ENCODE assay signal across 9 mouse cellular contexts in genomic region chr2:31785074-31785473, GRCm38 (mm10). TPM values are rescaled to one million over a fixed set of nuclear protein-coding genes. Genes with fewer than 3 reads are reported as not detected.
A peak's percentile ranks its signal among the peaks of the same experiment; 100 is the strongest.
DNase-seq lines count a peak whose midpoint lies in the region; ATAC-seq and TF ChIP-seq lines count a peak whose summit lies in the region.
"Had no signal": no experiment of that assay in that cellular context is flagged by ENCODE, and none has a peak within 500 bp of the region (broad histone marks: within the 10 kb centered on the region; RNA-seq: fewer than 3 reads in every experiment).

No protein-coding gene starts in this region.

- no peak for TF ChIP-seq CTCF in thymus, adult 2 months (IDR thresholded peaks at IDR 0.05; ENCODE audit: borderline replicate concordance, control insufficient read depth, extremely low read depth, insufficient read depth, low read length, poor library complexity)

- H3K27ac ChIP-seq in liver, embryonic 12.5 days, result no peak overlapping the region
- H3K27ac ChIP-seq in neural tube, embryonic 15.5 days (replicated peaks), result no peak overlapping the region
- no peak overlapping the region for H3K27ac ChIP-seq in thymus, adult 2 months (ENCODE audit: control insufficient read depth, insufficient read depth, low read length)
- H3K27ac ChIP-seq: embryonic facial prominence, embryonic 13.5 days had no signal

- ATAC-seq in liver, embryonic 12.5 days, result 0 out of 2 replicates have a peak, but pooled peaks have one; percentile 9
- peak; percentile 72 for ATAC-seq in neural tube, embryonic 15.5 days (ENCODE audit: low FRiP score)

- 45% methylated on average over 9 of the region's 9 CpGs for WGBS in liver, embryonic 12.5 days (ENCODE audit: insufficient replicate concordance)
- 48% methylated on average over 9 of the region's 9 CpGs for WGBS in neural tube, embryonic 15.5 days
- WGBS in thymus, adult 2 months, result 35% methylated on average over 9 of the region's 9 CpGs

- peak; percentile 79 to 83 for DNase-seq in B cell, adult 2 months
- DNase-seq in adrenal gland, adult 8-10 months, result peak; percentile 70
- DNase-seq in embryo, embryonic 11.5 days (ENCODE audit: low read depth, low spot score), result peak; percentile 66
- peak; percentile 61 to 81 for DNase-seq in heart, adult 9 months (ENCODE audit: low spot score in 2 of 2)
- peak; percentile 85 to 91 for DNase-seq in kidney, postnatal 25 days
- peak; percentile 79 for DNase-seq in thymus, adult 2 months

- no peak overlapping the region for H3K9ac ChIP-seq in liver, embryonic 12.5 days
- H3K9ac ChIP-seq in neural tube, embryonic 15.5 days (replicated peaks), result no peak overlapping the region
- H3K9ac ChIP-seq: embryonic facial prominence, embryonic 13.5 days had no signal

- peaks cover 93% of the 10 kb centered on the region for H3K36me3 ChIP-seq in liver, embryonic 12.5 days
- H3K36me3 ChIP-seq in neural tube, embryonic 15.5 days, result peaks cover 26% of the 10 kb centered on the region
- peaks cover 33% of the 10 kb centered on the region for H3K36me3 ChIP-seq in thymus, adult 2 months (ENCODE audit: control insufficient read depth, insufficient read depth, low read length)

- H3K9me3 ChIP-seq in liver, embryonic 12.5 days (replicated peaks), result no peaks in the 10 kb centered on the region
- H3K9me3 ChIP-seq in neural tube, embryonic 15.5 days (replicated peaks), result no peaks in the 10 kb centered on the region
- H3K9me3 ChIP-seq: embryonic facial prominence, embryonic 13.5 days had no signal

- no peak overlapping the region for H3K4me3 ChIP-seq in liver, embryonic 12.5 days
- no peak overlapping the region for H3K4me3 ChIP-seq in neural tube, embryonic 15.5 days (replicated peaks)
- no peak overlapping the region for H3K4me3 ChIP-seq in thymus, adult 2 months (ENCODE audit: control insufficient read depth, insufficient read depth, low read length)
- H3K4me3 ChIP-seq: embryonic facial prominence, embryonic 13.5 days had no signal

- H3K4me1 ChIP-seq in liver, embryonic 12.5 days, result no peaks in the 10 kb centered on the region
- peaks cover 25% of the 10 kb centered on the region for H3K4me1 ChIP-seq in neural tube, embryonic 15.5 days
- H3K4me1 ChIP-seq in thymus, adult 2 months (replicated peaks; ENCODE audit: control insufficient read depth, insufficient read depth, low read length), result no peaks in the 10 kb centered on the region
- H3K4me1 ChIP-seq: embryonic facial prominence, embryonic 13.5 days had no signal

- no peaks in the 10 kb centered on the region for H3K27me3 ChIP-seq in liver, embryonic 12.5 days (replicated peaks)
- no peaks in the 10 kb centered on the region for H3K27me3 ChIP-seq in neural tube, embryonic 15.5 days (replicated peaks)
- no peaks in the 10 kb centered on the region for H3K27me3 ChIP-seq in thymus, adult 2 months (ENCODE audit: control insufficient read depth, insufficient read depth, low read length)
- H3K27me3 ChIP-seq: embryonic facial prominence, embryonic 13.5 days had no signal

- H3K4me2 ChIP-seq in liver, embryonic 12.5 days, result no peak overlapping the region
- H3K4me2 ChIP-seq in neural tube, embryonic 15.5 days, result no peak overlapping the region
- H3K4me2 ChIP-seq: embryonic facial prominence, embryonic 13.5 days had no signal

- no peak for TF ChIP-seq POLR2A in thymus, adult 2 months (IDR thresholded peaks at IDR 0.05; ENCODE audit: control insufficient read depth, extremely low read depth, insufficient read depth, low read length, poor library complexity)

RNA-seq across cellular contexts. Expression of gene Qrfp, which starts 25.3 kb away (rescaled TPM):
- not detected for total RNA-seq in adrenal gland, adult 8-10 months (2022)
- polyA plus RNA-seq in liver, embryonic 12.5 days (2016; fragmentation: Nextera tagmentation; extraction: Ambion mirVana), result 0.04 and 0.06 TPM in 2 replicates
- 0.23 TPM in 1 of 2 replicates, not detected in the other for polyA plus RNA-seq in neural tube, embryonic 15.5 days (2015; fragmentation: Nextera tagmentation; extraction: Ambion mirVana)
- 0.51 and 0.73 TPM in 2 replicates for polyA plus RNA-seq in thymus, adult 2 months (2012; rRNA removed)
